Comparison of ENCODE assay signal across 18 mouse cellular contexts in genomic region chr5:24861449-24861930, GRCm38 (mm10). TPM values are rescaled to one million over a fixed set of nuclear protein-coding genes. Genes with fewer than 3 reads are reported as not detected.
DNase-seq lines count a peak whose midpoint lies in the region; ATAC-seq and TF ChIP-seq lines count a peak whose summit lies in the region.
"Had no signal": no experiment of that assay in that cellular context is flagged by ENCODE, and none has a peak within 500 bp of the region (broad histone marks: within the 10 kb centered on the region; RNA-seq: fewer than 3 reads in every experiment).

No protein-coding gene starts in this region.

- DNase-seq in cerebellum, adult 2 months = no peak
- no peak for DNase-seq in cerebellum, postnatal 36 days
- DNase-seq in heart, adult 2 months = no peak
- no peak for DNase-seq in heart, adult 9 months (ENCODE audit: low spot score in 2 of 2)
- no peak for DNase-seq in left cerebral cortex, adult 2 months (ENCODE audit: extremely low spot score in 1 of 2, low spot score in 2 of 2)
- no peak for DNase-seq in left cerebral cortex, postnatal 10 days (ENCODE audit: extremely low spot score in 1 of 2, low spot score in 2 of 2)
- peak; percentile 31 for DNase-seq in heart, postnatal 0 days (ENCODE audit: low spot score)
- no peak for DNase-seq in urinary bladder, adult 18-20 months (ENCODE audit: low spot score in 2 of 2)
- DNase-seq: lung, adult 2 months; spleen, adult 18-20 months; thymus, postnatal 25 days had no signal

- no peak for TF ChIP-seq EP300 in heart, adult 2 months (IDR thresholded peaks at IDR 0.05; ENCODE audit: insufficient read depth, low read depth, low read length)
- no peak for TF ChIP-seq EP300 in heart, postnatal 0 days (IDR thresholded peaks at IDR 0.05; ENCODE audit: low read depth)

- 51% methylated on average over 9 of the region's 9 CpGs for WGBS in cerebellum, adult 2 months
- WGBS in heart, adult 2 months = 70% methylated on average over 9 of the region's 9 CpGs
- 38% methylated on average over 9 of the region's 9 CpGs for WGBS in heart, postnatal 0 days

- peak; percentile 59 for ATAC-seq in heart, postnatal 0 days (ENCODE audit: insufficient read depth, low read depth)
- ATAC-seq: CD4-positive, CD25-positive, alpha-beta regulatory T cell, adult 4 months; intestine, embryonic 16.5 days had no signal

- H3K79me2 ChIP-seq in heart, adult 2 months (replicated peaks; ENCODE audit: control insufficient read depth, insufficient read depth, low read length) = no peaks in the 10 kb centered on the region

- TF ChIP-seq POLR2A in cerebellum, adult 2 months (IDR thresholded peaks at IDR 0.05; ENCODE audit: borderline replicate concordance, insufficient read depth, low read length) = no peak
- no peak for TF ChIP-seq POLR2A in heart, adult 2 months (IDR thresholded peaks at IDR 0.05; ENCODE audit: insufficient read depth, low read depth, low read length)

- no peaks in the 10 kb centered on the region for H3K27me3 ChIP-seq in cerebellum, adult 2 months (ENCODE audit: control insufficient read depth, insufficient read depth, low read length)
- no peaks in the 10 kb centered on the region for H3K27me3 ChIP-seq in heart, adult 2 months (ENCODE audit: control insufficient read depth, insufficient read depth, low read length)
- no peaks in the 10 kb centered on the region for H3K27me3 ChIP-seq in heart, postnatal 0 days (ENCODE audit: control insufficient read depth, insufficient read depth, low read length)
- H3K27me3 ChIP-seq: hindbrain, embryonic 15.5 days; megakaryocyte, embryonic 14.5 days; neural tube, embryonic 15.5 days; Patski had no signal

- no peak overlapping the region for H3K4me3 ChIP-seq in cerebellum, adult 2 months (replicated peaks; ENCODE audit: insufficient read depth, low read depth, low read length)
- no peak overlapping the region for H3K4me3 ChIP-seq in heart, adult 2 months
- H3K4me3 ChIP-seq in left cerebral cortex, adult 2 months = no peak overlapping the region
- H3K4me3 ChIP-seq in heart, postnatal 0 days (ENCODE audit: low read depth, low read length) = no peak overlapping the region
- H3K4me3 ChIP-seq: gastrocnemius, adult 2 months; hindbrain, embryonic 15.5 days; megakaryocyte, embryonic 14.5 days; neural tube, embryonic 15.5 days had no signal

- H3K27ac ChIP-seq in cerebellum, adult 2 months (ENCODE audit: insufficient read depth, low read length) = peak overlapping the region; percentile 75
- peak overlapping the region; percentile 28; the same call in 1 of the 2 replicates for H3K27ac ChIP-seq in heart, adult 2 months
- peak overlapping the region; percentile 61 for H3K27ac ChIP-seq in left cerebral cortex, adult 2 months
- peak overlapping the region; percentile 87 for H3K27ac ChIP-seq in heart, postnatal 0 days (ENCODE audit: low read depth)
- H3K27ac ChIP-seq: gastrocnemius, adult 2 months had no signal

- H3K9me3 ChIP-seq in heart, postnatal 0 days (replicated peaks; ENCODE audit: control insufficient read depth, low read length) = no peaks in the 10 kb centered on the region
- H3K9me3 ChIP-seq: hindbrain, embryonic 15.5 days; neural tube, embryonic 15.5 days had no signal

- no peaks in the 10 kb centered on the region for H3K36me3 ChIP-seq in heart, adult 2 months (ENCODE audit: control insufficient read depth, insufficient read depth, low read length)
- peaks cover 37% of the 10 kb centered on the region for H3K36me3 ChIP-seq in heart, postnatal 0 days (replicated peaks; ENCODE audit: control insufficient read depth, insufficient read depth, low read length)

- H3K4me2 ChIP-seq in heart, postnatal 0 days (ENCODE audit: low read depth, low read length) = no peak overlapping the region
- H3K4me2 ChIP-seq: hindbrain, embryonic 15.5 days; neural tube, embryonic 15.5 days had no signal

- no peak for TF ChIP-seq CTCF in cerebellum, adult 2 months (IDR thresholded peaks at IDR 0.05; ENCODE audit: borderline replicate concordance, insufficient read depth, low read depth, low read length)
- no peak for TF ChIP-seq CTCF in heart, adult 2 months (IDR thresholded peaks at IDR 0.05)
- TF ChIP-seq CTCF in left cerebral cortex, adult 2 months (IDR thresholded peaks at IDR 0.05) = no peak
- no peak for TF ChIP-seq CTCF in heart, postnatal 0 days (IDR thresholded peaks at IDR 0.05; ENCODE audit: low read depth)

- H3K4me1 ChIP-seq in cerebellum, adult 2 months (ENCODE audit: control insufficient read depth, insufficient read depth, low read length) = peaks cover 16% of the 10 kb centered on the region
- H3K4me1 ChIP-seq in heart, adult 2 months (ENCODE audit: control insufficient read depth, insufficient read depth, low read length) = peaks cover 3% of the 10 kb centered on the region; the same call in 1 of the 2 replicates
- H3K4me1 ChIP-seq in heart, postnatal 0 days (ENCODE audit: control insufficient read depth, insufficient read depth) = peaks cover 25% of the 10 kb centered on the region
- H3K4me1 ChIP-seq: neural tube, embryonic 15.5 days had no signal

- no peak overlapping the region for H3K9ac ChIP-seq in heart, adult 2 months (ENCODE audit: low read depth, low read length)
- no peak overlapping the region for H3K9ac ChIP-seq in heart, postnatal 0 days (replicated peaks; ENCODE audit: low read depth, low read length)
- H3K9ac ChIP-seq: hindbrain, embryonic 15.5 days; neural tube, embryonic 15.5 days had no signal

- intact Hi-C loops in heart, adult 2 months (cut with DNase I) = no loop called here
- intact Hi-C loops in left cerebral cortex, adult 2 months (cut with DNase I) = no loop called here
- intact Hi-C loops in left cerebral cortex, postnatal 10 days (cut with DNase I) = no loop called here

RNA-seq across cellular contexts. Expression of gene Rheb, which starts 19.1 kb away (rescaled TPM):
- polyA plus RNA-seq in cerebellum, adult 2 months (2012; rRNA removed) = 114 and 116 TPM in 2 replicates
- total RNA-seq in heart, adult 2 months (2021) = 10 to 100 TPM; 76.9 to 87.4 TPM
- 29.1 and 51.5 TPM in 2 replicates for polyA plus RNA-seq in heart, adult 2 months (2012; rRNA removed)
- total RNA-seq in left cerebral cortex, adult 2 months (2021) = 100 to 1,000 TPM; 124 to 134 TPM
- total RNA-seq in left cerebral cortex, postnatal 10 days (2021) = 100 to 1,000 TPM; 121 to 123 TPM
- 83.6 and 101 TPM in 2 replicates for total RNA-seq in heart, postnatal 0 days (2014; rRNA removed; ENCODE audit: low replicate concordance)
- 250 and 253 TPM in 2 replicates for polyA plus RNA-seq in heart, postnatal 0 days (2015; fragmentation: Nextera tagmentation; extraction: Ambion mirVana)

Comparison
In these comparisons a context has a peak if more than half of its experiments do, and no peak if none do; other contexts are left out.
1. H3K27ac ChIP-seq: peak in every context shown above with its lines; median percentile 87 in heart, postnatal 0 days; 75 in cerebellum, adult 2 months; 61 in left cerebral cortex, adult 2 months; 28 in heart, adult 2 months.